Mouse (Mus musculus) embryonic fibroblast, embryonic 13.5 days (primary cell): ENCODE measurements at regions not wholly inside any gene's neighbourhood (a gene's known extent, or its start where the extent isn't known, plus 50 kb on each side); places are given as distances from the start of the nearest gene placed in this dataset.
"Not testable (repeated sequence)": the region's sequence is repeated elsewhere in the genome, so short reads cannot be mapped to it uniquely, and the experiment has no call there.

ENCODE experiments used
- H3K27ac ChIP-seq: 2 replicates; pipeline ENCODE4 v1.5.1; 2012; ENCODE audit warnings: low read length, control low read depth, inconsistent platforms; ENCODE audit not compliant: insufficient read depth
- H3K4me1 ChIP-seq: 2 replicates; pipeline ENCODE4 v1.6.1; 2011; ENCODE audit warnings: low read length; ENCODE audit not compliant: control insufficient read depth, insufficient read depth
- H3K4me3 ChIP-seq: 2 replicates; pipeline ENCODE4 v1.5.1; 2011; ENCODE audit warnings: mild to moderate bottlenecking, control low read depth, low read length; ENCODE audit not compliant: insufficient read depth
- CTCF ChIP-seq: IDR thresholded peaks from 2 replicates; pipeline ENCODE4 v1.5.1; 2011; ENCODE audit warnings: mild to moderate bottlenecking, control low read depth, low read length, moderate library complexity, borderline replicate concordance; ENCODE audit not compliant: insufficient read depth
- POLR2A ChIP-seq: IDR thresholded peaks from 2 replicates; pipeline ENCODE4 v1.6.1; 2011; ENCODE audit warnings: low read depth, mild to moderate bottlenecking, control low read depth, low read length, moderate library complexity

- not testable (repeated sequence) for H3K27ac ChIP-seq, H3K4me1 ChIP-seq, H3K4me3 ChIP-seq
Measured at GRCm38 (mm10) chr2:95433996-95434395, 884.0 kb upstream of the Lrrc4c start.

GRCm38 (mm10) chr2:95440957-95441356 lies 877.0 kb upstream of the Lrrc4c start:
- no peak overlapping the region for H3K27ac ChIP-seq
- H3K4me1 ChIP-seq: no peaks in the 10 kb centered on the region
- TF ChIP-seq POLR2A (no peak), CTCF (no peak)
- H3K4me3 ChIP-seq: no peak overlapping the region

GRCm38 (mm10) chr2:95443245-95443799 lies 874.6 kb upstream of the Lrrc4c start:
- Histone ChIP-seq H3K4me1 (no peaks in the 10 kb centered on the region), H3K4me3 (no peak overlapping the region), H3K27ac (no peak overlapping the region)
- no peak for TF ChIP-seq CTCF
- TF ChIP-seq POLR2A: no peak

GRCm38 (mm10) chr2:95448897-95449296 lies 869.1 kb upstream of the Lrrc4c start:
- no peak overlapping the region for H3K27ac ChIP-seq
- TF ChIP-seq POLR2A (no peak), CTCF (no peak)

GRCm38 (mm10) chr2:95479827-95480226 lies 838.1 kb upstream of the Lrrc4c start:
- no peak for TF ChIP-seq POLR2A
- TF ChIP-seq CTCF: no peak
- Histone ChIP-seq H3K4me1 (peaks cover 4% of the 10 kb centered on the region), H3K4me3 (no peak overlapping the region), H3K27ac (peak overlapping the region; percentile 80)

More at GRCm38 (mm10) chr2:95448897-95449296, 869.1 kb upstream of the Lrrc4c start:
- Histone ChIP-seq H3K4me1 (no peaks in the 10 kb centered on the region), H3K4me3 (no peak overlapping the region)

GRCm38 (mm10) chr2:95483397-95483796 lies 834.6 kb upstream of the Lrrc4c start:
- TF ChIP-seq POLR2A: no peak
- TF ChIP-seq CTCF: no peak
- Histone ChIP-seq H3K4me3 (no peak overlapping the region), H3K4me1 (peaks cover 2% of the 10 kb centered on the region; the same call in 1 of the 2 replicates), H3K27ac (no peak overlapping the region)

GRCm38 (mm10) chr2:95487580-95488135 lies 830.3 kb upstream of the Lrrc4c start:
- Histone ChIP-seq H3K4me1 (no peaks in the 10 kb centered on the region), H3K4me3 (no peak overlapping the region), H3K27ac (no peak overlapping the region; the same call in 1 of the 2 replicates)
- TF ChIP-seq POLR2A (no peak), CTCF (no peak)

GRCm38 (mm10) chr2:95494026-95494697 lies 823.8 kb upstream of the Lrrc4c start:
- no peak overlapping the region for H3K4me3 ChIP-seq
- H3K4me1 ChIP-seq: no peaks in the 10 kb centered on the region
- TF ChIP-seq POLR2A (no peak), CTCF (no peak)
- no peak overlapping the region for H3K27ac ChIP-seq

- Histone ChIP-seq H3K27ac (no peak overlapping the region), H3K4me3 (no peak overlapping the region), H3K4me1 (no peaks in the 10 kb centered on the region)
- TF ChIP-seq POLR2A: no peak
- TF ChIP-seq CTCF: no peak
Measured at GRCm38 (mm10) chr2:95494698-95495088, 823.3 kb upstream of the Lrrc4c start.

- Histone ChIP-seq H3K27ac (no peak overlapping the region), H3K4me3 (no peak overlapping the region), H3K4me1 (no peaks in the 10 kb centered on the region)
- TF ChIP-seq CTCF (no peak), POLR2A (no peak)
Measured at GRCm38 (mm10) chr2:95511286-95511685, 806.7 kb upstream of the Lrrc4c start.

GRCm38 (mm10) chr2:95521624-95522023 lies 796.3 kb upstream of the Lrrc4c start:
- H3K4me3 ChIP-seq: no peak overlapping the region
- TF ChIP-seq CTCF (no peak), POLR2A (no peak)

More at GRCm38 (mm10) chr2:95521624-95522023, 796.3 kb upstream of the Lrrc4c start:
- Histone ChIP-seq H3K4me1 (no peaks in the 10 kb centered on the region), H3K27ac (no peak overlapping the region)
